22 mouse cellular contexts compared by ENCODE assay signal in the genomic region with DNA sequence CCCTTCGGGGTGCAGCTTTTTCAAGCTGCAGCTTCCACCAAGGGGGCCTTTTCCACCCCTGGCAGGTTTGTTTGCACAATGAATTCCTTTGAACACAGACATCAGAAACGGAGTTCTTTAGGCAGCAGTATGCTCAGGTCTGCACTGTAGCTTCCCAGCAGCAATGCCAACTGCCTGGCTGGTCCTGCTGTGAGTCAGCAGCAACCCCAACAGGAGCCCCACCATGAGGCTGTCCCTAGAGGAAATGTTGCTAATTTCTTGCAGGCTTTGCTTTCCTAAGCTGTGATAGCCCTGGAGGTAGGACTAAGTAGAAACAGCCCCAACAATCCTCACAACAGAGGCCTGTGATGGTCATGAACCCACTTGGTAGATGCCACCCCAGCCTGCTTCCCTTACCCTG. TPM values are rescaled to one million over a fixed set of nuclear protein-coding genes. Genes with fewer than 3 reads are reported as not detected.
DNase-seq lines count a peak whose midpoint lies in the region; ATAC-seq and TF ChIP-seq lines count a peak whose summit lies in the region.
"Had no signal": no experiment of that assay in that cellular context is flagged by ENCODE, and none has a peak within 500 bp of the region (broad histone marks: within the 10 kb centered on the region; RNA-seq: fewer than 3 reads in every experiment).

No protein-coding gene starts in this region.

- no peak overlapping the region for H3K9ac ChIP-seq in lung, embryonic 14.5 days
- no peak overlapping the region for H3K9ac ChIP-seq in lung, postnatal 0 days (replicated peaks; ENCODE audit: low read depth)
- H3K9ac ChIP-seq: hindbrain, embryonic 15.5 days; liver, embryonic 12.5 days; midbrain, embryonic 13.5 days had no signal

- H3K36me3 ChIP-seq in lung, embryonic 14.5 days (ENCODE audit: insufficient read depth) = no peaks in the 10 kb centered on the region
- H3K36me3 ChIP-seq in lung, postnatal 0 days (ENCODE audit: insufficient read depth, low read length) = no peaks in the 10 kb centered on the region
- H3K36me3 ChIP-seq: hindbrain, embryonic 15.5 days; liver, embryonic 12.5 days; midbrain, embryonic 13.5 days had no signal

- TF ChIP-seq EP300 in lung, postnatal 0 days (IDR thresholded peaks at IDR 0.05) = no peak

- H3K27me3 ChIP-seq in lung, embryonic 14.5 days (ENCODE audit: insufficient read depth, low read length) = no peaks in the 10 kb centered on the region
- no peaks in the 10 kb centered on the region for H3K27me3 ChIP-seq in lung, postnatal 0 days (replicated peaks; ENCODE audit: insufficient read depth, low read length)
- H3K27me3 ChIP-seq: hindbrain, embryonic 15.5 days; midbrain, embryonic 13.5 days had no signal

- ATAC-seq in lung, embryonic 14.5 days (ENCODE audit: insufficient read depth) = peak; percentile 52; the same call in 1 of the 2 replicates
- ATAC-seq in lung, postnatal 0 days = no peak
- ATAC-seq: forebrain, embryonic 14.5 days; liver, embryonic 12.5 days; midbrain, embryonic 13.5 days; Patski had no signal

- no peaks in the 10 kb centered on the region for H3K4me1 ChIP-seq in lung, embryonic 14.5 days (ENCODE audit: insufficient read depth)
- H3K4me1 ChIP-seq in lung, postnatal 0 days (ENCODE audit: insufficient read depth, low read depth, low read length) = no peaks in the 10 kb centered on the region
- H3K4me1 ChIP-seq: hindbrain, embryonic 15.5 days; liver, embryonic 12.5 days had no signal

- peak; percentile 49 for DNase-seq in lung, embryonic 14.5 days
- DNase-seq in lung, postnatal 0 days (ENCODE audit: low spot score) = no peak
- peak; percentile 86 for DNase-seq in 3T3-L1 (ENCODE audit: low read depth, low spot score)
- DNase-seq in Muller cell, postnatal 12 days (ENCODE audit: inconsistent ontology term) = peak; percentile 21
- DNase-seq in fibroblast of lung, adult 2 months (ENCODE audit: low read depth) = peak; percentile 51
- DNase-seq in spleen, postnatal 14 days (ENCODE audit: low spot score in 2 of 2) = no peak
- DNase-seq in adrenal gland, postnatal 25 days = no peak
- DNase-seq: cerebellum, postnatal 36 days; heart, postnatal 14 days; kidney, adult 8-10 months; kidney, postnatal 4 days; layer of hippocampus, postnatal 36 days; lung, postnatal 4 days had no signal

- no peak for TF ChIP-seq CTCF in lung, embryonic 14.5 days (IDR thresholded peaks at IDR 0.05; ENCODE audit: low read depth)
- TF ChIP-seq CTCF in lung, postnatal 0 days (IDR thresholded peaks at IDR 0.05) = no peak

- no peaks in the 10 kb centered on the region for H3K9me3 ChIP-seq in lung, embryonic 14.5 days (ENCODE audit: low read depth, low read length)
- no peaks in the 10 kb centered on the region for H3K9me3 ChIP-seq in lung, postnatal 0 days (ENCODE audit: low read length)
- H3K9me3 ChIP-seq: hindbrain, embryonic 15.5 days; liver, embryonic 12.5 days; midbrain, embryonic 13.5 days had no signal

- no peak overlapping the region for H3K4me3 ChIP-seq in lung, embryonic 14.5 days (ENCODE audit: low read depth, low read length)
- H3K4me3 ChIP-seq in lung, postnatal 0 days (ENCODE audit: low read depth, low read length) = no peak overlapping the region
- H3K4me3 ChIP-seq: hindbrain, embryonic 15.5 days; liver, embryonic 12.5 days; midbrain, embryonic 13.5 days had no signal

- WGBS in lung, embryonic 14.5 days = 3% methylated on average over 2 of the region's 2 CpGs
- 4% methylated on average over 2 of the region's 2 CpGs for WGBS in lung, postnatal 0 days

- H3K4me2 ChIP-seq in lung, embryonic 14.5 days = peak overlapping the region; percentile 4; the same call in 1 of the 2 replicates
- no peak overlapping the region for H3K4me2 ChIP-seq in lung, postnatal 0 days (replicated peaks; ENCODE audit: low read depth, low read length)
- H3K4me2 ChIP-seq: hindbrain, embryonic 15.5 days; liver, embryonic 12.5 days; midbrain, embryonic 13.5 days had no signal

- peak overlapping the region; percentile 86 for H3K27ac ChIP-seq in lung, embryonic 14.5 days (ENCODE audit: low read depth)
- no peak overlapping the region for H3K27ac ChIP-seq in lung, postnatal 0 days (ENCODE audit: low read length)
- H3K27ac ChIP-seq: hindbrain, embryonic 15.5 days; liver, embryonic 12.5 days; midbrain, embryonic 13.5 days had no signal

RNA-seq across cellular contexts. Expression of a gene that starts 2.0 kb away (rescaled TPM):
- polyA plus RNA-seq in lung, embryonic 14.5 days (2014; fragmentation: Nextera tagmentation; extraction: Ambion mirVana) = 0.20 and 0.75 TPM in 2 replicates
- 0.17 and 0.37 TPM in 2 replicates for polyA plus RNA-seq in lung, postnatal 0 days (2015; fragmentation: Nextera tagmentation; extraction: Ambion mirVana)
- total RNA-seq in adrenal gland, postnatal 25 days (2021) = 324 and 373 TPM in 2 replicates
- total RNA-seq: CH12.LX; gastrocnemius, adult 18-20 months; granulocyte monocyte progenitor cell, adult 5-6 weeks had no signal
- polyA plus RNA-seq: forebrain, embryonic 14.5 days; Patski had no signal

RNA-seq across cellular contexts. Expression of a gene that starts 24.7 kb away (rescaled TPM):
- 0.61 and 0.70 TPM in 2 replicates for polyA plus RNA-seq in lung, embryonic 14.5 days (2014; fragmentation: Nextera tagmentation; extraction: Ambion mirVana)
- 0.26 and 0.43 TPM in 2 replicates for polyA plus RNA-seq in lung, postnatal 0 days (2015; fragmentation: Nextera tagmentation; extraction: Ambion mirVana)
- total RNA-seq in adrenal gland, postnatal 25 days (2021) = 1.6 and 2.3 TPM in 2 replicates
- total RNA-seq: CH12.LX; gastrocnemius, adult 18-20 months; granulocyte monocyte progenitor cell, adult 5-6 weeks had no signal
- polyA plus RNA-seq: Patski; stomach, embryonic 14.5 days had no signal

Comparison
In these comparisons a context has a peak if more than half of its experiments do, and no peak if none do; other contexts are left out.
1. DNase-seq: peak in lung, embryonic 14.5 days (single experiment), 3T3-L1 (single experiment), Muller cell, postnatal 12 days (single experiment) and fibroblast of lung, adult 2 months (single experiment); none in lung, postnatal 0 days (single experiment), spleen, postnatal 14 days (0 of 2) and adrenal gland, postnatal 25 days (single experiment).